Mouse (Mus musculus) myocyte (in vitro differentiated cells): ENCODE results near the gene Olfr1243.

Experiments used
- CEBPB ChIP-seq: IDR thresholded peaks from 2 replicates; pipeline ENCODE4 v1.6.1; 2011; ENCODE audit warnings: mild to moderate bottlenecking, moderate library complexity; ENCODE audit not compliant: poor library complexity, insufficient read depth, severe bottlenecking
- E2F4 ChIP-seq: IDR thresholded peaks from one replicate; pipeline ENCODE4 v1.6.1; 2011; ENCODE audit warnings: mild to moderate bottlenecking, control low read depth, moderate library complexity; ENCODE audit not compliant: insufficient read depth
- POLR2A ChIP-seq: IDR thresholded peaks from one replicate; pipeline ENCODE4 v1.6.1; 2011; ENCODE audit warnings: low read depth, mild to moderate bottlenecking, control low read depth, moderate library complexity; ENCODE audit not compliant: insufficient read length
- POLR2AphosphoS2 ChIP-seq: IDR thresholded peaks from one replicate; pipeline ENCODE4 v1.6.1; 2011; ENCODE audit warnings: low read depth, control low read depth; ENCODE audit not compliant: insufficient read length
- TCF12 ChIP-seq: IDR thresholded peaks from one replicate; pipeline ENCODE4 v1.6.1; 2011; ENCODE audit warnings: mild to moderate bottlenecking, control low read depth; ENCODE audit not compliant: poor library complexity, insufficient read depth, severe bottlenecking
- USF1 ChIP-seq: IDR thresholded peaks from one replicate; pipeline ENCODE4 v1.6.1; 2011; ENCODE audit warnings: low read depth, mild to moderate bottlenecking, control low read depth, moderate library complexity

DNA sequence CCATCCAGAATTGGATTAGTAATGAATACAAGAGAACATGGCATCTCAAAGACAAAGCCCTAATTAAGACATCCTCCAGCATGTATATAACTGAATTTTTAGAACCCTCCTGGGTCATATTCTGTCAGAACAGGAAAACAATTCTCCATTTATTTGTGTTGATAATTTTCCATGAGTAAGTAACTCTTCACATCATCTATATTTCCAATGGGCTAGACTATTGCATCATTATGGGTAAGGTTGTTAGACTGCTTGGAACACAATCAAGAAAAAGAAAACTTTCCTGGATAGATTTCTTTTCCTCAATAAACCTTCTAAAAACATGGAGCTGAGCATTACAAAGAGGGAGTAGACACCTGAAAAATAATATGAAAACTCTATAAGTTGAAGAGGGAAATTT, 44.3 kb downstream of the Olfr1243 start, which contains the start of gene Olfr1241:
- TF ChIP-seq E2F4 (no peak), POLR2AphosphoS2 (no peak), POLR2A (no peak), USF1 (no peak), TCF12 (no peak), CEBPB (no peak)
